ENCODE assay signal across 9 mouse cellular contexts in genomic region chr15:77071501-77071900, GRCm38 (mm10). TPM values are rescaled to one million over a fixed set of nuclear protein-coding genes. Genes with fewer than 3 reads are reported as not detected.
A peak's percentile ranks its signal among the peaks of the same experiment; 100 is the strongest.
DNase-seq lines count a peak whose midpoint lies in the region; ATAC-seq lines count a peak whose summit lies in the region.
"Had no signal": no experiment of that assay in that cellular context is flagged by ENCODE, and none has a peak within 500 bp of the region (broad histone marks: within the 10 kb centered on the region; RNA-seq: fewer than 3 reads in every experiment).

No protein-coding gene starts in this region.

- H3K9ac ChIP-seq in hindbrain, embryonic 13.5 days: peak overlapping the region; percentile 9; the same call in 1 of the 2 replicates
- H3K9ac ChIP-seq in liver, embryonic 15.5 days: no peak overlapping the region
- no peak overlapping the region for H3K9ac ChIP-seq in neural tube, embryonic 15.5 days (replicated peaks)

- peaks cover 11% of the 10 kb centered on the region for H3K36me3 ChIP-seq in hindbrain, embryonic 13.5 days
- H3K36me3 ChIP-seq in liver, embryonic 15.5 days (replicated peaks): no peaks in the 10 kb centered on the region
- peaks cover 13% of the 10 kb centered on the region; the same call in 1 of the 2 replicates for H3K36me3 ChIP-seq in neural tube, embryonic 15.5 days

- H3K4me1 ChIP-seq in hindbrain, embryonic 13.5 days (replicated peaks): peaks cover 16% of the 10 kb centered on the region
- peaks cover 14% of the 10 kb centered on the region for H3K4me1 ChIP-seq in liver, embryonic 15.5 days (replicated peaks)
- peaks cover 8% of the 10 kb centered on the region for H3K4me1 ChIP-seq in neural tube, embryonic 15.5 days

- no peak overlapping the region for H3K4me3 ChIP-seq in hindbrain, embryonic 13.5 days
- no peak overlapping the region for H3K4me3 ChIP-seq in liver, embryonic 15.5 days (replicated peaks)
- no peak overlapping the region for H3K4me3 ChIP-seq in neural tube, embryonic 15.5 days (replicated peaks)
- H3K4me3 ChIP-seq: erythroblast, embryonic 14.5 days had no signal

- WGBS in hindbrain, embryonic 13.5 days: 17% methylated on average over 10 of the region's 10 CpGs
- whole genome bisulfite sequencing in liver, embryonic 15.5 days (ENCODE audit: insufficient replicate concordance): 4% methylated on average over 10 of the region's 10 CpGs
- WGBS in neural tube, embryonic 15.5 days: 22% methylated on average over 10 of the region's 10 CpGs

- H3K4me2 ChIP-seq in hindbrain, embryonic 13.5 days: peak overlapping the region; percentile 29; the same call in 1 of the 2 replicates
- 0 out of 2 replicates have a peak overlapping the region, but pooled peaks have one; percentile 2 for H3K4me2 ChIP-seq in liver, embryonic 15.5 days
- peak overlapping the region; percentile 30 for H3K4me2 ChIP-seq in neural tube, embryonic 15.5 days

- H3K27ac ChIP-seq in hindbrain, embryonic 13.5 days: peak overlapping the region; percentile 42
- no peak overlapping the region for H3K27ac ChIP-seq in liver, embryonic 15.5 days (replicated peaks)
- H3K27ac ChIP-seq in neural tube, embryonic 15.5 days (replicated peaks): no peak overlapping the region

- ATAC-seq in hindbrain, embryonic 13.5 days (ENCODE audit: low FRiP score): peak; percentile 47; the same call in 1 of the 2 replicates
- ATAC-seq in liver, embryonic 15.5 days (ENCODE audit: insufficient read depth): no peak
- ATAC-seq in neural tube, embryonic 15.5 days (ENCODE audit: low FRiP score): peak; percentile 71

- no peaks in the 10 kb centered on the region for H3K9me3 ChIP-seq in hindbrain, embryonic 13.5 days
- no peaks in the 10 kb centered on the region for H3K9me3 ChIP-seq in liver, embryonic 15.5 days (replicated peaks)
- no peaks in the 10 kb centered on the region for H3K9me3 ChIP-seq in neural tube, embryonic 15.5 days (replicated peaks)

- peak; percentile 5 for DNase-seq in spleen, adult 12 weeks (ENCODE audit: low spot score)
- no peak for DNase-seq in spleen, adult 18-20 months
- DNase-seq in embryo, embryonic 11 days: peak; percentile 67
- DNase-seq in ovary, postnatal 10 days (ENCODE audit: low spot score): no peak
- DNase-seq in cerebellum, adult 11 months: no peak

- H3K27me3 ChIP-seq in hindbrain, embryonic 13.5 days: no peaks in the 10 kb centered on the region
- H3K27me3 ChIP-seq in liver, embryonic 15.5 days: no peaks in the 10 kb centered on the region; the same call in 1 of the 2 replicates
- H3K27me3 ChIP-seq in neural tube, embryonic 15.5 days (replicated peaks): no peaks in the 10 kb centered on the region

RNA-seq across cellular contexts. Expression of gene Mb, which starts 21.0 kb away (rescaled TPM):
- polyA plus RNA-seq in hindbrain, embryonic 13.5 days (2015; fragmentation: Nextera tagmentation; extraction: Ambion mirVana): 0.44 and 0.62 TPM in 2 replicates
- 0.26 and 0.37 TPM in 2 replicates for polyA plus RNA-seq in liver, embryonic 15.5 days (2015; fragmentation: Nextera tagmentation; extraction: Ambion mirVana)
- polyA plus RNA-seq in neural tube, embryonic 15.5 days (2015; fragmentation: Nextera tagmentation; extraction: Ambion mirVana): 1.3 TPM in 2 replicates
- polyA plus RNA-seq: erythroblast, embryonic 14.5 days had no signal

RNA-seq across cellular contexts. Expression of gene Apol6, which starts 27.0 kb away (rescaled TPM):
- polyA plus RNA-seq in hindbrain, embryonic 13.5 days (2015; fragmentation: Nextera tagmentation; extraction: Ambion mirVana): not detected in 2 replicates
- 0.13 and 0.15 TPM in 2 replicates for polyA plus RNA-seq in liver, embryonic 15.5 days (2015; fragmentation: Nextera tagmentation; extraction: Ambion mirVana)
- polyA plus RNA-seq in neural tube, embryonic 15.5 days (2015; fragmentation: Nextera tagmentation; extraction: Ambion mirVana): 0.54 TPM in 1 of 2 replicates, not detected in the other

Comparison
In these comparisons a context has a peak if more than half of its experiments do, and no peak if none do; other contexts are left out.
1. DNase-seq: peak in spleen, adult 12 weeks (single experiment) and embryo, embryonic 11 days (single experiment); none in spleen, adult 18-20 months (0 of 2), ovary, postnatal 10 days (single experiment) and cerebellum, adult 11 months (single experiment).
2. Peak in every context shown above with its lines, with median percentiles within 50 percentile points of each other: H3K4me2 ChIP-seq.